Comparison of ENCODE assay signal across 14 mouse cellular contexts in the genomic region with DNA sequence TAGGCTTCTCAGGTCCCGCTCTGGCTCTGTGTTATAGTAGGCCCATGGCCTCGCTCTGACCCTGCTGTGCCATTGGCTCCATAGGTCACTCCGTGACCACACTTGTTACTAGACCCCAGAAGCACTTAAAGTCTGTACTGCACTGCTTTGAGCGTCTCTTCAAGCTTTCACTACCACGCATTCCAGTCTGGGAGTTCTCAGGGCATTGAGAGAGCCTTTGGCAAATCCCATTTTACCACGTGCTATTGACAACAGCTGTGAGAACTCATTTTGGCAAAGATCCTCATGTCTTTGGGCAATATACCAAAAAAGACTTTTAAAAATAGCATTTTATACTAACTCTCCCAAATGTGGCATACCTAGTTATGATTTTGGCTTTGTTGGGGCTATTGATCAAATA.
DNase-seq lines count a peak whose midpoint lies in the region; ATAC-seq and TF ChIP-seq lines count a peak whose summit lies in the region.
"Had no signal": no experiment of that assay in that cellular context is flagged by ENCODE, and none has a peak within 500 bp of the region (broad histone marks: within the 10 kb centered on the region; RNA-seq: fewer than 3 reads in every experiment).

No protein-coding gene starts in this region.

- no peaks in the 10 kb centered on the region for H3K9me3 ChIP-seq in embryonic facial prominence, embryonic 13.5 days
- no peaks in the 10 kb centered on the region for H3K9me3 ChIP-seq in embryonic facial prominence, embryonic 10.5 days
- H3K9me3 ChIP-seq: hindbrain, embryonic 15.5 days; megakaryocyte, embryonic 14.5 days had no signal

- no peak overlapping the region for H3K9ac ChIP-seq in embryonic facial prominence, embryonic 13.5 days
- H3K9ac ChIP-seq: hindbrain, embryonic 15.5 days had no signal

- no peak for TF ChIP-seq CTCF in kidney, adult 2 months (conservative IDR thresholded peaks at IDR 0.05; ENCODE audit: insufficient read depth, insufficient read length, low read depth, low read length)

- H3K4me3 ChIP-seq in embryonic facial prominence, embryonic 13.5 days = no peak overlapping the region
- H3K4me3 ChIP-seq in embryonic facial prominence, embryonic 10.5 days = no peak overlapping the region
- H3K4me3 ChIP-seq in kidney, adult 2 months (ENCODE audit: insufficient read depth, low read depth, low read length) = no peak overlapping the region
- H3K4me3 ChIP-seq: erythroblast, embryonic 14.5 days; hindbrain, embryonic 15.5 days; megakaryocyte, embryonic 14.5 days had no signal

- 68% methylated on average over 6 of the region's 6 CpGs for WGBS in embryonic facial prominence, embryonic 13.5 days
- WGBS in embryonic facial prominence, embryonic 10.5 days = 89% methylated on average over 6 of the region's 6 CpGs
- 77% methylated on average over 6 of the region's 6 CpGs for WGBS in kidney, adult 2 months

- H3K27me3 ChIP-seq in embryonic facial prominence, embryonic 13.5 days = no peaks in the 10 kb centered on the region
- H3K27me3 ChIP-seq in embryonic facial prominence, embryonic 10.5 days (replicated peaks; ENCODE audit: low read depth, poor library complexity, severe bottlenecking) = no peaks in the 10 kb centered on the region
- no peaks in the 10 kb centered on the region for H3K27me3 ChIP-seq in kidney, adult 2 months (replicated peaks; ENCODE audit: control insufficient read depth, insufficient read depth, low read length)
- H3K27me3 ChIP-seq: hindbrain, embryonic 15.5 days; megakaryocyte, embryonic 14.5 days had no signal

- peak overlapping the region; percentile 3; the same call in 1 of the 2 replicates for H3K27ac ChIP-seq in embryonic facial prominence, embryonic 13.5 days
- H3K27ac ChIP-seq in embryonic facial prominence, embryonic 10.5 days (replicated peaks) = no peak overlapping the region
- no peak overlapping the region for H3K27ac ChIP-seq in kidney, adult 2 months (ENCODE audit: insufficient read depth, low read depth, low read length)
- H3K27ac ChIP-seq: hindbrain, embryonic 15.5 days had no signal

- H3K4me1 ChIP-seq in embryonic facial prominence, embryonic 13.5 days = peaks cover 13% of the 10 kb centered on the region
- H3K4me1 ChIP-seq in embryonic facial prominence, embryonic 10.5 days = peaks cover 10% of the 10 kb centered on the region
- no peaks in the 10 kb centered on the region for H3K4me1 ChIP-seq in kidney, adult 2 months (ENCODE audit: control insufficient read depth, insufficient read depth, low read length)
- H3K4me1 ChIP-seq: hindbrain, embryonic 15.5 days; megakaryocyte, embryonic 14.5 days had no signal

- no peak for ATAC-seq in embryonic facial prominence, embryonic 13.5 days (ENCODE audit: insufficient number of reproducible peaks, insufficient read depth, low FRiP score, low TSS enrichment, low read depth)

- no peak overlapping the region for H3K4me2 ChIP-seq in embryonic facial prominence, embryonic 13.5 days
- H3K4me2 ChIP-seq: hindbrain, embryonic 15.5 days had no signal

- no peaks in the 10 kb centered on the region for H3K36me3 ChIP-seq in embryonic facial prominence, embryonic 13.5 days
- H3K36me3 ChIP-seq in embryonic facial prominence, embryonic 10.5 days (replicated peaks) = peaks cover 3% of the 10 kb centered on the region; the same call in 1 of the 2 replicates
- no peaks in the 10 kb centered on the region for H3K36me3 ChIP-seq in kidney, adult 2 months (ENCODE audit: control insufficient read depth, insufficient read depth, low read length)
- H3K36me3 ChIP-seq: hindbrain, embryonic 15.5 days had no signal

- no peak for TF ChIP-seq POLR2A in kidney, adult 2 months (IDR thresholded peaks at IDR 0.05; ENCODE audit: low read depth, low read length)

- DNase-seq in embryonic facial prominence, embryonic 10.5 days (ENCODE audit: low spot score) = no peak
- DNase-seq in kidney, adult 2 months = peak; percentile 44
- no peak for DNase-seq in kidney, adult 18-20 months
- peak; percentile 85 for DNase-seq in NIH3T3 (ENCODE audit: low read depth)
- peak; percentile 29 for DNase-seq in lung, postnatal 10 days
- DNase-seq in cerebellum, postnatal 4 days (ENCODE audit: low spot score in 2 of 2) = no peak
- no peak for DNase-seq in urinary bladder, adult 2 months (ENCODE audit: low spot score)
- DNase-seq: cerebellum, postnatal 14 days; kidney, postnatal 10 days; thymus, postnatal 36 days had no signal

Comparison
In these comparisons a context has a peak if more than half of its experiments do, and no peak if none do; other contexts are left out.
1. DNase-seq: peak in kidney, adult 2 months (single experiment), NIH3T3 (single experiment) and lung, postnatal 10 days (single experiment); none in embryonic facial prominence, embryonic 10.5 days (single experiment), kidney, adult 18-20 months (single experiment), cerebellum, postnatal 4 days (0 of 2) and urinary bladder, adult 2 months (single experiment).